Mouse (Mus musculus) heart, adult 2 months (tissue): ENCODE measurements around the gene Kcnq4. TPM values are rescaled to one million over a fixed set of nuclear protein-coding genes. Genes with fewer than 3 reads are reported as not detected.

Experiments used
- DNase-seq, 2 experiments: peaks; one replicate each; pipeline ENCODE4 v3.0.0; 2021
- H3K27ac ChIP-seq: fragments of 200-600 bp; 2 replicates; pipeline ENCODE4 v1.8.1; 2022
- H3K27me3 ChIP-seq: fragments of 200-500 bp; 2 replicates; pipeline ENCODE4 v1.6.1; 2012; ENCODE audit warnings: mild to moderate bottlenecking, low read length, inconsistent platforms, mixed read lengths; ENCODE audit not compliant: control insufficient read depth, insufficient read depth
- H3K36me3 ChIP-seq: fragments of 200-500 bp; 2 replicates; pipeline ENCODE4 v1.6.1; 2012; ENCODE audit warnings: low read length, inconsistent platforms; ENCODE audit not compliant: control insufficient read depth, insufficient read depth
- H3K4me1 ChIP-seq: fragments of 200-500 bp; 2 replicates; pipeline ENCODE4 v1.6.1; 2011; ENCODE audit warnings: low read length; ENCODE audit not compliant: control insufficient read depth, insufficient read depth
- H3K4me3 ChIP-seq: fragments of 200-600 bp; 2 replicates; pipeline ENCODE4 v1.8.1; 2022
- H3K79me2 ChIP-seq: fragments of 200-500 bp; replicated peaks from 2 replicates; pipeline ENCODE4 v1.6.1; 2012; ENCODE audit warnings: mild to moderate bottlenecking, inconsistent platforms, low read length, moderate library complexity, mixed read lengths; ENCODE audit not compliant: control insufficient read depth, insufficient read depth
- H3K9ac ChIP-seq: fragments of 200-500 bp; 2 replicates; pipeline ENCODE4 v1.6.1; 2012; ENCODE audit warnings: low read depth, mild to moderate bottlenecking, control low read depth, inconsistent platforms, low read length, mixed read lengths
- CTCF ChIP-seq: fragments of 200-600 bp; IDR thresholded peaks from 2 replicates; pipeline ENCODE4 v1.8.1; 2022; ENCODE audit warnings: antibody characterized with exemption, mild to moderate bottlenecking, moderate library complexity
- EP300 ChIP-seq: fragments of 200-500 bp; IDR thresholded peaks from 2 replicates; pipeline ENCODE4 v1.6.1; 2011; ENCODE audit warnings: low read depth, low read length, control low read depth; ENCODE audit not compliant: insufficient read depth
- POLR2A ChIP-seq: fragments of 200-500 bp; IDR thresholded peaks from 2 replicates; pipeline ENCODE4 v1.6.1; 2011; ENCODE audit warnings: mild to moderate bottlenecking, low read depth, low read length, control low read depth; ENCODE audit not compliant: insufficient read depth
- WGBS: fragments of 180-500 bp; shearing (Covaris S2); methylation state at CpG from one replicate; pipeline ENCODE4 v1.1.7; 2018; 5-methylcytosine and 5-hydroxymethylcytosine counted together
- intact Hi-C: fragments of 180-260 bp; cut with DNase I; formaldehyde crosslinking; loops from one replicate; pipeline ENCODE4 v1.15.1; 2025
- polyA plus RNA-seq: library from polyadenylated mRNA; depleted of rRNA; stranded (reverse); fragments of >200 nt; gene quantifications from 2 replicates; pipeline ENCODE4 v1.2.3, GENCODE M21; 2012
- total RNA-seq, 2 experiments: library from RNA; stranded (reverse); gene quantifications; 2 replicates each; pipeline ENCODE4 v1.2.3; 2021

Gene Kcnq4
- total and polyA plus RNA-seq, 3 experiments, result 1.6 to 6.9 (median 1.9) TPM

GRCm38 (mm10) chr4:120712236-120712635 is 36.2 kb downstream of the Kcnq4 start:
- no peak for DNase-seq
- Histone ChIP-seq H3K79me2 (no peaks in the 10 kb centered on the region), H3K4me3 (no peak overlapping the region), H3K36me3 (no peaks in the 10 kb centered on the region), H3K9ac (no peak overlapping the region), H3K4me1 (no peaks in the 10 kb centered on the region), H3K27me3 (no peaks in the 10 kb centered on the region), H3K27ac (no peak overlapping the region)
- no peak for TF ChIP-seq EP300
- TF ChIP-seq POLR2A, result no peak
- intact Hi-C loops, result no loop called here
- 75% methylated on average over 12 of the region's 12 CpGs for WGBS

- Histone ChIP-seq H3K27ac (no peak overlapping the region), H3K27me3 (no peaks in the 10 kb centered on the region), H3K79me2 (no peaks in the 10 kb centered on the region), H3K9ac (no peak overlapping the region), H3K4me1 (0 out of 2 replicates have a peak, but pooled peaks cover 1% of the 10 kb centered on the region), H3K36me3 (no peaks in the 10 kb centered on the region), H3K4me3 (no peak overlapping the region)
- 88% methylated on average over 2 of the region's 2 CpGs for WGBS
- TF ChIP-seq EP300 (no peak), CTCF (no peak), POLR2A (no peak)
- intact Hi-C loops, result no loop called here
- DNase-seq, result no peak
Observed at GRCm38 (mm10) chr4:120702511-120702910, 45.9 kb downstream of the Kcnq4 start.

DNA sequence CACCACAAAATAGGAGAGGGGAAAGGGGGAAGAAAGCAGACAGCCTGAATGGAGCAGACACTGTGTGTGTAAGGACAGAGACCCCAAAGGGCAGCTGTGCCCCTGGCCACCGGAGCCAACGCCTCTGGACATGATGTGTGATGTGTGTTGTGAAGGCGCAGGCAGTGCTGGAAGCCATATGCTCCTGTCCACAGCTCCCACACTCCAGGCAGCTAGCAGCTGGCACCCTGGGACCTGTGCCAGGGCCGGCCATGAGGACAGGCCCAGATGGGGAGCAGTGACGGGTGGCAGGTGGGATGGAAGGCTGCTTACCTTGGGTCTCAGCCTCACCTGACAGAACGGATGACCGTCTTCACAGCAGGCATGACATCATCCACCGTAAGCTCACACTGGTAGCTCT is 46.4 kb downstream of the Kcnq4 start:
- no peak for TF ChIP-seq CTCF
- no peak for TF ChIP-seq EP300
- no peak for TF ChIP-seq POLR2A
- Histone ChIP-seq H3K4me1 (0 out of 2 replicates have a peak, but pooled peaks cover 1% of the 10 kb centered on the region), H3K27ac (no peak overlapping the region), H3K9ac (no peak overlapping the region), H3K79me2 (no peaks in the 10 kb centered on the region), H3K4me3 (no peak overlapping the region), H3K36me3 (no peaks in the 10 kb centered on the region), H3K27me3 (no peaks in the 10 kb centered on the region)
- intact Hi-C loops, result no loop called here
- 74% methylated on average over 8 of the region's 8 CpGs for WGBS
- DNase-seq, result no peak

- no peak overlapping the region for H3K27ac ChIP-seq
- H3K9ac ChIP-seq, result no peak overlapping the region
- TF ChIP-seq EP300 (no peak), CTCF (no peak), POLR2A (no peak)
- DNase-seq, result peak in 1 of 2 experiments; percentile 51
- H3K4me1 ChIP-seq, result 0 out of 2 replicates have a peak, but pooled peaks cover 1% of the 10 kb centered on the region
- 61% methylated on average over 3 of the region's 3 CpGs for WGBS
- no peaks in the 10 kb centered on the region for H3K27me3 ChIP-seq
- no peaks in the 10 kb centered on the region for H3K36me3 ChIP-seq
- H3K4me3 ChIP-seq, result no peak overlapping the region
- no peaks in the 10 kb centered on the region for H3K79me2 ChIP-seq
- intact Hi-C loops, result no loop called here
Observed at GRCm38 (mm10) chr4:120701180-120701579, 47.2 kb downstream of the Kcnq4 start.

DNA sequence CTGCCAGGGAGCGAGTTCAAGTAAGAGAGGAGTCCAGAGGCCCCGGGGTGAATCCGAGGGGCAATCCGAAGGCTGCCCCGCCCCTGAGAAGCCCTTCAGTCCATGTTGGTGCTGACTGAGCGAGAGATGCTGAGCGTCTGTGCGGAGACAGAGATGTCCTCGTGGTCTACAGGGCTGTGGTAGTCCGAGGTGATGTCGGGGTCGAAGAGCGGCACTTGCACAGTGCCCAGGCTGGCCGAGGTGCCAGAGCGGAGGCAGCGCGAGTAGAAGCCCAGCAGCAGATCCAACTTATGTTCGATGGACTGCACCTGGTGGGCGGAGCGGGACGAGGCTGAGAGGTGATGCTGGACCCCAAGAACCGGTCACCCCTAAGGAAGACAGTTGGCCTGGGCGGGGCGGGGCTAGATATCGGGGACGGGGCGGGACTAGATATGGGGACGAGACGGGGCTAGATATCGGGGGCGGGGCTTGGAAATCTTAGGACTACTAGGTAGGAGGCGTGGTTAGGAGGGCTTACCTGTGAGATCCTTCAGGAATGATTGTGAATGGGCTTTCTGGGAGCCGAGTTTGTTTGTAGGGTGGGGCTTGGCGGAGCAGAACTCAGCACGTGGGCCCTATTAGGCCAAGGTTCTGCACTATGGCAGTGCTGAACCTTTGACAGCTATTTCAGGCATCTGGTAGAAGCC is 50.5 kb downstream of the Kcnq4 start:
- WGBS, result 29% methylated on average over 35 of the region's 35 CpGs
- H3K36me3 ChIP-seq, result no peaks in the 10 kb centered on the region
- H3K4me1 ChIP-seq, result no peaks in the 10 kb centered on the region
- H3K4me3 ChIP-seq, result no peak overlapping the region
- H3K79me2 ChIP-seq, result no peaks in the 10 kb centered on the region
- DNase-seq, result no peak
- no peak for TF ChIP-seq POLR2A
- no peak for TF ChIP-seq EP300
- no peak for TF ChIP-seq CTCF
- H3K27me3 ChIP-seq, result no peaks in the 10 kb centered on the region
- H3K9ac ChIP-seq, result no peak overlapping the region
- intact Hi-C loops, result no loop called here
- no peak overlapping the region for H3K27ac ChIP-seq

DNA sequence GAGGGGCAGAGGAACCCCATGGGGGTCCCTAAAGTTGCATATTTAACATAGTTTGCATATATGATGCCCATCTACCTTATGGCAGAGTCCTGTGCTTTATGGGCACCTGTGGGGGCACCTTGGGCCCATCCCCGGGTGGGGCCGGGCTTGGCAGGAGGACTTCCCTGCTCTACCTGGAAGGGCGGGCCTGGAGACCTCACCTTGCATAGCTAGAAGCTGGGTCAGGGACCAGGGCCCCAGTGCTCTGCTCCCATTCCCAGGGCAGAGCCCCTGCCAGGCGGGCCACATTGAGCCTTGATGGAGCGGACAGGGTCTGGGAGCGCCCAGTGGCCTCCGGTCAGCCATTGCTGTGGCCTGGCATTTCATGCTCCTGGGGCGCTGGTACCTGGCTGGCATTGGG is 51.1 kb downstream of the Kcnq4 start:
- WGBS, result 93% methylated on average over 8 of the region's 8 CpGs
- Histone ChIP-seq H3K4me3 (no peak overlapping the region), H3K9ac (no peak overlapping the region), H3K4me1 (no peaks in the 10 kb centered on the region), H3K36me3 (no peaks in the 10 kb centered on the region), H3K79me2 (no peaks in the 10 kb centered on the region), H3K27me3 (no peaks in the 10 kb centered on the region), H3K27ac (no peak overlapping the region)
- no peak for TF ChIP-seq EP300
- no peak for TF ChIP-seq CTCF
- TF ChIP-seq POLR2A, result no peak
- no peak for DNase-seq
- intact Hi-C loops, result no loop called here
